Mouse (Mus musculus): ENCODE results near the gene Specc1l. TPM values are rescaled to one million over a fixed set of nuclear protein-coding genes. Genes with fewer than 3 reads are reported as not detected.

Specc1l gene
- total RNA-seq, 2 experiments from 2014 or later: 44.2 to 46.6 TPM

GRCm38 (mm10) chr10:75221936-75222610 lies 10.2 kb downstream of the Specc1l start:
- intact Hi-C loops (cut with DNase I): no loop called here
- no peak for DNase-seq (ENCODE audit: extremely low spot score in 1 of 2, low spot score in 2 of 2)

GRCm38 (mm10) chr10:75222611-75222998 lies 10.7 kb downstream of the Specc1l start:
- intact Hi-C loops (cut with DNase I): no loop called here
- DNase-seq (ENCODE audit: extremely low spot score in 1 of 2, low spot score in 2 of 2): no peak

DNA sequence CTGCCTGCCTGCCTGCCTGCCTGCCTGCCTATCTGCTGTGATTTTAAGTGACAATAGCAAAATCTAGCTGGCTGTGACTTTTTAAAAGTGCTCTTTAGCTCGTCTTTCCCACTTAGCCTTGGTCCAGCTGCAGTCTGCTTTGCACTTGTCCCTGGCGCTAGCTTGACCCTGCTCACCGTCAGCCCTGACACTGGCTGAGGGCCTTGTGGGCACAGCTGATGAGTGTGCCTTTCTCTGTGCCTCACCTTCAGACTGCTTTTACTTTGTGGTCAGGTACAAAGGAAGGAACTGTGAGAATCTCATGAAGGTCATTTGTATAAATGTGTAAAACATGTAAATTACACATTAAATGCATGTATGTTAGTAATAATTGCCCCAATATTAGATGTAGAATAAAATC lies 12.3 kb downstream of the Specc1l start:
- intact Hi-C loops (cut with DNase I): no loop called here
- DNase-seq (ENCODE audit: extremely low spot score in 1 of 2, low spot score in 2 of 2): no peak

DNA sequence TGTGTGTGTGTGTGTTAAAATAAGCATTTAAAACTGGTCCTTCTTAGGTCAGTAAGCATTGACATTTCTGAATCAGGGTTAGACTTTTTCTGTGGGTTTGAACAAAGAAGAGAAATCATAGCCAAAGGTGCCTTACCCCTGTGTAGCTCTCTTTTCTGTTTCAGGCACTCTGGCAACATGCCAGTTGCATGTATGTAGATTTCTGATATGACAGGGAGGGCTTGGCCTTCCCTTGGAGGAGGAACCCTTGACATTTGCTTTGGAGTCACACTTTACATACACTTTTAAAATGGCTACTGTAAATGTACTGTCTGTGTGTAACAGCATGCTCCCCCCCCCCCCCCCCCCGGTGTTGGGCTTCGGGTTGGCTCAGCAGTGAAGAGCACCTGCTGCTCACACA lies 12.8 kb downstream of the Specc1l start:
- no peak for DNase-seq (ENCODE audit: extremely low spot score in 1 of 2, low spot score in 2 of 2)
- intact Hi-C loops (cut with DNase I): no loop called here

DNA sequence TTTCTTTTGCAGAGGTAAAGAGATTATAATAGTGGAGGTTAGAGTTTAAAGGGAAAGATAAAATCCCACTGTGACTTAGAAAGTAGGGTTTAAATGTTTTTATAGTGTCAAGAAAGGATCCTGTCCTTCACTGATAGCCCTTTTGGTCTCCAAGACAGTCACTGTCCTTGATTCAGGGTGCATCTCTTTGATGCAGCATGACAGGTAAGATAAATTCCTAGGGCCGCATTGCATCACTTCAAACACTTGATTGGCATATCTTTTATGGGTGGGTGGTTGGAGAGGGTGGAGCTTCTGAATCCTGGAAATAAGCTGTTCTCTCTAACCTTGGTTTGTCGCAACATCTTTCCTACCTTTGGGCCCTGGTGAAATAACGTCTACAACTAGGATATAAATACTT lies 15.5 kb downstream of the Specc1l start:
- DNase-seq (ENCODE audit: extremely low spot score in 1 of 2, low spot score in 2 of 2): no peak
- intact Hi-C loops (cut with DNase I): no loop called here

DNA sequence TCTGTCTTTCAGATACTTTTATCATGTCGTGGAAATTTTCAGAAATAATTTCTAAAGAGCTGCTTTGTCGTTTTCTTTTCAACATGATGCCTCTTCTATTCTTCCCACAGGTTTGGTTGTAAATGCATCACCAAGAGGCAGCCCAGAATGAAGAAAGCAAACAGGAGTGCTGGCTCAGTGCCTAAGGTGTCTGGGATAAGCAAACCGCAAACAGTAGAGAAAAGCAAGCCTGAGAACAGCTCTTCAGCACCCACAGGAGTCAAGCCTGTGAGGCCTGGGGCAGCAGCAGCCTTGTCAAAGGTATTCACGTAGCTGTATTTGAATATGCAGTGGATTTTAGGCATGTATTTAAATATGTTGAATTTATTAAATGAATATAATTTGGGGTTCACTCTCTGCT lies 18.7 kb downstream of the Specc1l start:
- intact Hi-C loops (cut with DNase I): no loop called here
- no peak for DNase-seq (ENCODE audit: extremely low spot score in 1 of 2, low spot score in 2 of 2)

- intact Hi-C loops (cut with DNase I): no loop called here
- DNase-seq (ENCODE audit: extremely low spot score in 1 of 2, low spot score in 2 of 2): no peak
Observed at GRCm38 (mm10) chr10:75231876-75232275, 20.0 kb downstream of the Specc1l start.

- intact Hi-C loops (cut with DNase I): no loop called here
- no peak for DNase-seq (ENCODE audit: extremely low spot score in 1 of 2, low spot score in 2 of 2)
Observed at GRCm38 (mm10) chr10:75232612-75233155, 20.8 kb downstream of the Specc1l start.

GRCm38 (mm10) chr10:75233489-75233888 lies 21.6 kb downstream of the Specc1l start:
- no peak for DNase-seq (ENCODE audit: extremely low spot score in 1 of 2, low spot score in 2 of 2)

GRCm38 (mm10) chr10:75235726-75236125 lies 23.9 kb downstream of the Specc1l start:
- no peak for DNase-seq (ENCODE audit: extremely low spot score in 1 of 2, low spot score in 2 of 2)
- intact Hi-C loops (cut with DNase I): no loop called here

More at GRCm38 (mm10) chr10:75233489-75233888, 21.6 kb downstream of the Specc1l start:
- intact Hi-C loops (cut with DNase I): no loop called here

DNA sequence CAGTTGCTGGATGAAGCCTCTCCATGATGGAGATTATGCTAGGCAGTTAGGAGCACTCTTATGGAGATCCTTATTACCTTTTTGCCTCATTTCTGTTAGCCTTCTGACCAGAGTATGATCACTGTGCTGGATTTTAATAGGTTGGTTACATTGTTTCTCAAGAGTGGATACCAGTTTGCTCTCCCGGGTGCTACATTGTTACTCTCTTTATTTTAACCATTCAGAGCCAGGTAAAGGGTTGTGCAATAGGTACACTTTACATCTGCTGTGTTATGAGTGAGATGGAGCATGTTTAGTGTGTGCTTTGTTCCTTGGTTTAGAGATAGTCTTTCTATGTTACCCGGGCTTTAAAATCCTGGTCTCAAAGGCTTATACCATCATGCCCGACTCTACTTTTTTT lies 24.3 kb downstream of the Specc1l start:
- intact Hi-C loops (cut with DNase I): no loop called here
- no peak for DNase-seq (ENCODE audit: extremely low spot score in 1 of 2, low spot score in 2 of 2)

GRCm38 (mm10) chr10:75237166-75237565 lies 25.3 kb downstream of the Specc1l start:
- no peak for DNase-seq (ENCODE audit: extremely low spot score in 1 of 2, low spot score in 2 of 2)
- intact Hi-C loops (cut with DNase I): no loop called here

DNA sequence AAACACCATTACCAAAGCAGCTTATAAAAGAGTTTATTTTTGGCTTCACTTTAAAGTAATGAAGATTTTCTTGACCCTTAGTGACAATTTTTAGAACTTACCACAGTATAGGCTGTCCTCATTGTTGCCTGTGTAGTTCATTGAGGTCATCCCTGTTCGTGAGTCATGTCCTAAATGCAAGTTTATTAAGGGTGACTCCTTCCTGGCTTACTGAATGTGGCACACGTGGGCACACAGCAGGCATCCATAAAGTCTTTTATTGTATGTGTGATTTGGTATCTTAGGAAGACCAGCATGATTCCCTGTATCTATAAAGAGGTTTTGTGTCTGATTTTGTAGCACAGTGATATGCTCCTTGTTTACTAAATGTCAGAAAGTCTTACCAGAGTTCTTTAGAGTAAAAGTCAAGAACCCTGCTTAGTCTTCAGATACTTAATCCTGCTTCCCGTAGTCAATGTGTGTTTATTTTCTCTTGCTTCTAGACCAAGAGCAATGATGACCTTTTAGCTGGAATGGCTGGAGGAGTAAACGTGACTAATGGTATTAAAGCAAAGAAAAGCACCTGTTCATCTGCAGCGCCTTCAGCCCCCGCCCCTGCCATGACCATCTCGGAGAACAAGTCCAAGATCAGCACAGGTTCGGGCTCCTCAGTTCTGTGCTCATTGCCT lies 28.8 kb downstream of the Specc1l start:
- intact Hi-C loops (cut with DNase I): no loop called here
- DNase-seq (ENCODE audit: extremely low spot score in 1 of 2, low spot score in 2 of 2): no peak

GRCm38 (mm10) chr10:75245806-75246205 lies 33.9 kb downstream of the Specc1l start:
- intact Hi-C loops (cut with DNase I): no loop called here
- DNase-seq (ENCODE audit: extremely low spot score in 1 of 2, low spot score in 2 of 2): no peak

DNA sequence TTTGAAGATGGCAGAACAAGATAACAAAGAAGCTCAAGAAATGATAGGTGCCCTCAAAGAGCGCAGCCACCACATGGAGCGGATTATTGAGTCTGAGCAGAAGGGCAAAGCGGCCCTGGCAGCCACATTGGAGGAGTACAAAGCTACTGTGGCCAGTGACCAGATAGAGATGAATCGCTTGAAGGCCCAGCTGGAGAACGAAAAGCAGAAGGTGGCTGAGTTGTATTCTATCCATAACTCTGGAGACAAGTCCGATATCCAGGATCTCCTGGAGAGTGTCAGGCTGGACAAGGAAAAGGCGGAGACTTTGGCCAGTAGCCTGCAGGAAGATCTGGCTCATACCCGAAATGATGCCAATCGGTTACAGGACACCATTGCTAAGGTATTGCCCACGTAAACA lies 34.5 kb downstream of the Specc1l start:
- no peak for DNase-seq (ENCODE audit: extremely low spot score in 1 of 2, low spot score in 2 of 2)
- intact Hi-C loops (cut with DNase I): no loop called here

DNA sequence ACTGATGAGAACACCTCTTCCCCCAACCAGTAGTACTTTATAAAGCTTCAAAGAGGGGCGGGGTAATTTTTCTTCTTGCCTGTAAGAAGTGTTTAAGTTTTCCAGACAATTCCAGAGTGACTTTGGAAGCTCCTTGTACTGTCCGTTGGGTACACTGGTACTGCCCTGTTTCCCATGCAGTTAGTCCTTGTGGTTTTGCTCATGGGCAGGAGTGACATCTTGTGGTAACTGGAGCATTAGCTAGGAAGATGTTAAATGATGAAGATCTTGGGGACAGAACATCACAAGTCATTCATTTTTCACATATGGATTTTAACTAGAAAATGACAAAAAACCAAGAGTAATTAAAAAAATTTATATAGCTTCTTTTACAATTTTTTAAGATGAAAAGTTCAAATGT lies 39.1 kb downstream of the Specc1l start:
- DNase-seq (ENCODE audit: extremely low spot score in 1 of 2, low spot score in 2 of 2): no peak
- intact Hi-C loops (cut with DNase I): loop anchor here (5.0 kb wide), 1 partner anchor 69 kb away; no protein-coding TSS in a partner anchor

DNA sequence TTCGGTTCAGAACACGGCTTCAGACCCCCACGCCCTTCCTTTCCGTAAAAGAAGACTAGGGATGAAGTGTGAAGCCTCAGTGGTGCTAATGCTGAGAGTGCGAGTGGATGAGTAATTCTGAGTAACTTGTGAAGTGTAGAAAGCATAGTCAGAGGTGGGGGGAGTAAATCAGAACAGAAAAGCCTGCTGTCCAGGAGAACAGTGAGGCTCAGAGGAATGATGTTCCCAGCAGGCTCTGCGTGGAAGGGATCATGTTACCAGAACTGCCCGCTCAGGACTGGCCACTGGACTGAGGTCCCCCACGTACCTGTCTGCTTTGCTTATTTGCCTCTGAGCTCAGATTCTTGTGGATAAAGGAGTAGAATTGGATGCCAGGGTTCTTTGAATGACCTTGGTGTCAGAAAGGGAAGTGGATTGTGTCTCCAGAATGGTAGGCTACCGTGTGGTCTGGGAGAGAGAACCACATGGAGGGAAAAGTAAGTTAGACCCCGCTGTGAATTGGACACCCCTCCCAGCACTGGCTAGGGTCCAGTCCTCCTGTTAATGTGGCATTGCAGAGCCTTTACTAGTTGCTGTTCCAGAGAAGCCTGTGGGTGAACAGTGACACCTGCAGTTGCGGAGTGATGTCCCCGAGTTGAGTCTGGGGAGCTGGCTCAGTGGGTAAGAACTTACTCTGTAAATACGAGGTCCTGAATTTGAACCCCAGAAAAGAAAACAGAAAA lies 40.6 kb downstream of the Specc1l start:
- intact Hi-C loops (cut with DNase I): loop anchor here (5.0 kb wide), 1 partner anchor 70 kb away; no protein-coding TSS in a partner anchor
- DNase-seq (ENCODE audit: extremely low spot score in 1 of 2, low spot score in 2 of 2): no peak

- intact Hi-C loops (cut with DNase I): loop anchor here (2.0 kb wide), 1 partner anchor 184 kb away; no protein-coding TSS in a partner anchor
- DNase-seq (ENCODE audit: extremely low spot score in 1 of 2, low spot score in 2 of 2): peak in 1 of 2 experiments; percentile 15
Observed at GRCm38 (mm10) chr10:75255091-75255490, 43.2 kb downstream of the Specc1l start.

DNA sequence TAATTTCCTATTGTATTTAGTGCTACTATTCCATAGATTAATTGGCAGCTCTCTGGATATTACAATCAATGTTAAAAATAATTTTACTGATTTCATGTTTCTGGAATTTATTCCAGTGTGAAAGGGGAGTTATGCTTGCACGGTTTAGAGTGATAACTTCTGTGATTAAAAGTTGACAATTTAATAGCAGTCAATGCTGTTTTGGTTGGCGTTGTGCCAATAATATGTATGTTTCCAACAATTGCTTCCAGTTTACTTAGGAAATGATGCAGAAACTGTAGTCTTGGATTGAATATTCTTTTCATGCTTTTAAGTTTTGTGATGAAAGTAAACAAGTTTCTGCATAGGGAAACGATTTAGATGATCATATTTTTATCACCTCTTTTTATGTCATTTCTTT lies 45.5 kb downstream of the Specc1l start:
- intact Hi-C loops (cut with DNase I): no loop called here
- no peak for DNase-seq (ENCODE audit: extremely low spot score in 1 of 2, low spot score in 2 of 2)

GRCm38 (mm10) chr10:75258241-75258640 lies 46.4 kb downstream of the Specc1l start:
- DNase-seq (ENCODE audit: extremely low spot score in 1 of 2, low spot score in 2 of 2): peak in 1 of 2 experiments; percentile 57
- intact Hi-C loops (cut with DNase I): no loop called here
